In the genomic region with DNA sequence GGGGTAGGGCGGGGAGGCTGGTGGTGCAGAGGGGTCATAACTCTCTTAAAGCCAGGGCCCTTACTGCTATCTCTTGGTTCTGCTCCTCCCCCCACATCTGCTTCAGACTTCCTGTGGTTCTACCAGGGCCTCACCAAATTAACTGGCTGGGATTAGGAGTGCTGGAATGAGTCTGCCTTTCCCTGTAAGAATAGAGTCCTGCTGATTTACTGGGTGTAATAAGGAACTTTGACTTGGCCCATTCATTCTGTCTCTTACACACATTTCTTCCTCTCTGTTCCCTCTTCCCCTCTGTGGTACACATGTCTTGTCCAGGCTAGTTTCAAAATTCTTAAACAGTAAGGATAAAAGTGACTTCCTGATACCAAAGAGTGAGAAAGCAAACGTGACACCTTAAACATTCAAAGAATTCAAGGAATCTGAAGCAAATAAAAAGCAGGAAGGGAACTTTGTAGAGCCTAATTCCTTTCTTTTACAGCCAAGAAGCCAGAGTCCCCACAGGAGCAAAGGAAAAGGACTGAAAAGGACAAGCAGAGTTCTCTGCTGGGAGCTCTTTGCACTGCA, we compare ENCODE assay signal across 9 mouse cellular contexts. TPM values are rescaled to one million over a fixed set of nuclear protein-coding genes. Genes with fewer than 3 reads are reported as not detected.
A peak's percentile ranks its signal among the peaks of the same experiment; 100 is the strongest.
DNase-seq lines count a peak whose midpoint lies in the region; ATAC-seq lines count a peak whose summit lies in the region.
"Had no signal": no experiment of that assay in that cellular context is flagged by ENCODE, and none has a peak within 500 bp of the region (broad histone marks: within the 10 kb centered on the region; RNA-seq: fewer than 3 reads in every experiment).

No protein-coding gene starts in this region.

- H3K9ac ChIP-seq in kidney, embryonic 14.5 days (ENCODE audit: low read depth, low read length): no peak overlapping the region
- H3K9ac ChIP-seq in kidney, embryonic 15.5 days: no peak overlapping the region
- H3K9ac ChIP-seq in neural tube, embryonic 13.5 days: no peak overlapping the region

- H3K4me1 ChIP-seq in kidney, embryonic 14.5 days (ENCODE audit: control insufficient read depth, insufficient read depth, low read length): peaks cover 13% of the 10 kb centered on the region
- peaks cover 16% of the 10 kb centered on the region for H3K4me1 ChIP-seq in kidney, embryonic 15.5 days
- H3K4me1 ChIP-seq in neural tube, embryonic 13.5 days (replicated peaks): peaks cover 43% of the 10 kb centered on the region

- 26% methylated on average over 2 of the region's 2 CpGs for WGBS in kidney, embryonic 14.5 days
- WGBS in kidney, embryonic 15.5 days: 6% methylated on average over 2 of the region's 2 CpGs
- WGBS in neural tube, embryonic 13.5 days: 6% methylated on average over 2 of the region's 2 CpGs

- no peaks in the 10 kb centered on the region for H3K27me3 ChIP-seq in kidney, embryonic 14.5 days (ENCODE audit: control insufficient read depth, insufficient read depth, low read length)
- no peaks in the 10 kb centered on the region for H3K27me3 ChIP-seq in kidney, embryonic 15.5 days
- no peaks in the 10 kb centered on the region for H3K27me3 ChIP-seq in neural tube, embryonic 13.5 days

- ATAC-seq in kidney, embryonic 14.5 days (ENCODE audit: low FRiP score, low TSS enrichment): no peak
- no peak; the same call in 1 of the 2 replicates for ATAC-seq in kidney, embryonic 15.5 days (replicated peaks; ENCODE audit: low FRiP score)
- peak; percentile 20; the same call in 1 of the 2 replicates for ATAC-seq in neural tube, embryonic 13.5 days (ENCODE audit: low read depth)

- H3K4me2 ChIP-seq in kidney, embryonic 14.5 days (replicated peaks; ENCODE audit: low read depth, low read length): no peak overlapping the region
- no peak overlapping the region for H3K4me2 ChIP-seq in kidney, embryonic 15.5 days
- H3K4me2 ChIP-seq in neural tube, embryonic 13.5 days: no peak overlapping the region

- H3K4me3 ChIP-seq in kidney, embryonic 14.5 days (ENCODE audit: low read length): no peak overlapping the region
- H3K4me3 ChIP-seq in kidney, embryonic 15.5 days (replicated peaks): no peak overlapping the region
- no peak overlapping the region for H3K4me3 ChIP-seq in neural tube, embryonic 13.5 days

- H3K36me3 ChIP-seq in kidney, embryonic 14.5 days (ENCODE audit: control insufficient read depth, insufficient read depth, low read length): no peaks in the 10 kb centered on the region
- 0 out of 2 replicates have a peak, but pooled peaks cover 3% of the 10 kb centered on the region for H3K36me3 ChIP-seq in kidney, embryonic 15.5 days
- 0 out of 2 replicates have a peak, but pooled peaks cover 7% of the 10 kb centered on the region for H3K36me3 ChIP-seq in neural tube, embryonic 13.5 days

- H3K27ac ChIP-seq in kidney, embryonic 14.5 days (ENCODE audit: low read depth, low read length): peak overlapping the region; percentile 69
- peak overlapping the region; percentile 89 for H3K27ac ChIP-seq in kidney, embryonic 15.5 days
- peak overlapping the region; percentile 75 for H3K27ac ChIP-seq in neural tube, embryonic 13.5 days (replicated peaks)

- DNase-seq in kidney, adult 18-20 months: no peak
- peak; percentile 68 for DNase-seq in embryo, embryonic 11 days
- DNase-seq in gastrocnemius, postnatal 25 days: no peak
- no peak for DNase-seq in retina, embryonic 14.5 days (ENCODE audit: low spot score)
- DNase-seq in adrenal gland, postnatal 36 days: no peak
- DNase-seq: adrenal gland, postnatal 14 days had no signal

- H3K9me3 ChIP-seq in kidney, embryonic 14.5 days (ENCODE audit: control insufficient read depth, low read length): no peaks in the 10 kb centered on the region
- H3K9me3 ChIP-seq in kidney, embryonic 15.5 days (replicated peaks): no peaks in the 10 kb centered on the region
- H3K9me3 ChIP-seq in neural tube, embryonic 13.5 days: no peaks in the 10 kb centered on the region

RNA-seq across cellular contexts. Expression of gene Lpar6, which starts 3.1 kb away (rescaled TPM):
- polyA plus RNA-seq in kidney, embryonic 14.5 days (2014; fragmentation: Nextera tagmentation; extraction: Ambion mirVana): 15.5 and 15.7 TPM in 2 replicates
- polyA plus RNA-seq in kidney, embryonic 15.5 days (2015; fragmentation: Nextera tagmentation; extraction: Ambion mirVana): 15.3 and 15.9 TPM in 2 replicates
- 6.5 and 8.5 TPM in 2 replicates for polyA plus RNA-seq in neural tube, embryonic 13.5 days (2015; fragmentation: Nextera tagmentation; extraction: Ambion mirVana)
- total RNA-seq in gastrocnemius, postnatal 25 days (2021): 1 to 10 TPM; 1.5 to 1.6 TPM
- 1 to 10 TPM; 4.2 to 5.1 TPM for total RNA-seq in adrenal gland, postnatal 36 days (2021)
